ENCODE assay signal across 18 mouse cellular contexts in the genomic region with DNA sequence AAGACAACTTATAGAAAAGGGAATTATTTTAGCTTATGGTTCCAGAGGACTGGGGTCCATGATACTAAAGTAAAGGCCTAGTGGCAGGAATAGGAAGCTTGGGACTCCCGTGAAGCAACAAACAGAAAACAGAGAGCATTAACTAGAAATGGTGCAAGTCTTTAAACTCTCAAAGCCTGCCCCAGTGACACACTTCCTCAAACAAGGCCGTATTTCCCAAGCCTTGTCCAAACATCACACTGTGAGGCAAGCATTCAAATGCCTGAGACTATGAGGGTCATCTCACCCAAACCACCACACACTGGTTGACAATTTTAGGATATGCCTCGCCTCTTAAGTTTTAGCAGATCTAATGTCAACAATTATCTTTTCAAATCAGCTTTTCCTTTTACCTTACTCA.
"Had no signal": no experiment of that assay in that cellular context is flagged by ENCODE, and none has a peak within 500 bp of the region (broad histone marks: within the 10 kb centered on the region; RNA-seq: fewer than 3 reads in every experiment).

No protein-coding gene starts in this region.

- ATAC-seq: intestine, postnatal 0 days; midbrain, embryonic 13.5 days had no signal

- DNase-seq: kidney, adult 2 months; kidney, postnatal 25 days; layer of hippocampus, adult 9-11 months; lung, adult 18-20 months; lung, postnatal 10 days; lung, postnatal 36 days; right cerebral cortex, adult 18-20 months; right cerebral cortex, postnatal 25 days; spleen, adult 18-20 months; thymus, postnatal 36 days had no signal

- H3K4me1 ChIP-seq: limb, embryonic 10.5 days; limb, embryonic 13.5 days; lung, embryonic 15.5 days; stomach, embryonic 15.5 days had no signal

- H3K36me3 ChIP-seq: limb, embryonic 10.5 days; limb, embryonic 13.5 days; lung, embryonic 15.5 days; midbrain, embryonic 13.5 days; stomach, embryonic 15.5 days had no signal

- H3K9ac ChIP-seq: limb, embryonic 13.5 days; lung, embryonic 15.5 days; midbrain, embryonic 13.5 days; stomach, embryonic 15.5 days had no signal

- H3K4me3 ChIP-seq: layer of hippocampus, adult 2 months; limb, embryonic 10.5 days; limb, embryonic 13.5 days; lung, embryonic 15.5 days; midbrain, embryonic 13.5 days; stomach, embryonic 15.5 days had no signal

- H3K9me3 ChIP-seq: limb, embryonic 10.5 days; limb, embryonic 13.5 days; lung, embryonic 15.5 days; midbrain, embryonic 13.5 days; stomach, embryonic 15.5 days had no signal

- H3K4me2 ChIP-seq: limb, embryonic 13.5 days; lung, embryonic 15.5 days; midbrain, embryonic 13.5 days; stomach, embryonic 15.5 days had no signal

- H3K27ac ChIP-seq: kidney, postnatal 0 days; layer of hippocampus, adult 2 months; limb, embryonic 10.5 days; limb, embryonic 13.5 days; lung, embryonic 15.5 days; midbrain, embryonic 13.5 days; stomach, embryonic 15.5 days had no signal

- H3K27me3 ChIP-seq: limb, embryonic 13.5 days; lung, embryonic 15.5 days; stomach, embryonic 15.5 days had no signal
